Mouse (Mus musculus) gastrocnemius, adult 2 months (tissue): ENCODE data around the gene Pitpnm3. TPM values are rescaled to one million over a fixed set of nuclear protein-coding genes. Genes with fewer than 3 reads are reported as not detected.

Source experiments
- DNase-seq: peaks from one replicate; pipeline ENCODE4 v3.0.0; 2022
- H3K27ac ChIP-seq: fragments of 200-600 bp; 2 replicates; pipeline ENCODE4 v1.8.1; 2022; ENCODE audit warnings: mild to moderate bottlenecking
- H3K4me3 ChIP-seq: fragments of 200-600 bp; 2 replicates; pipeline ENCODE4 v1.8.1; 2022; ENCODE audit warnings: mild to moderate bottlenecking, moderate library complexity
- CTCF ChIP-seq: fragments of 200-600 bp; IDR thresholded peaks from 2 replicates; pipeline ENCODE4 v1.8.1; 2022; ENCODE audit warnings: antibody characterized with exemption, mild to moderate bottlenecking, moderate library complexity
- intact Hi-C: fragments of 180-260 bp; cut with DNase I; formaldehyde crosslinking; loops from one replicate; pipeline ENCODE4 v1.15.1; 2025
- total RNA-seq, 2 experiments: library from RNA; stranded (reverse); gene quantifications; 2 replicates each; pipeline ENCODE4 v1.2.3; 2021

The Pitpnm3 gene
- total RNA-seq, 2 experiments from 2014 or later, result 1.7 to 2.2 TPM

DNA sequence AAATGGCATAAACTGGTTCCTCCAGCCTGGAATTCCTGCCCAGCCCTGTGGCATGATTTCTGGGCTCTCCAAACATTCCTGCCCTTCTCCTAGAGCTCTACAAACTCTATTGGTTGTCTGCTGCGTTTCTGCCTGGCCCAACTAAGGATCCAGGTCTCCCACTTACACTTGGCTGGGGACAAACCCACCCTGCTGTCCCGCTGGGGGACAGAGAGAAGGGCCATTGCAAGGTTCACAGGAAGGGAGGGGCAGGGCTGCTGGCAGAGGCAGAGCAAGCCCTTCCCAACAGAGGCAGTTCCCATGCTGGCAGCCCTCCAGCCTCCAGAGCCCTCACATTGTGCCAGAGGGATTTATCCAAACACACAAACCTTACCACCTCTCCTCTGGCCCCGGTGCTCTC lies 3.3 kb downstream of the Pitpnm3 start:
- H3K4me3 ChIP-seq, result peak overlapping the region; percentile 27
- peak; percentile 79 for DNase-seq
- intact Hi-C loops, result no loop called here
- peak overlapping the region; percentile 88 for H3K27ac ChIP-seq
- TF ChIP-seq CTCF, result no peak

DNA sequence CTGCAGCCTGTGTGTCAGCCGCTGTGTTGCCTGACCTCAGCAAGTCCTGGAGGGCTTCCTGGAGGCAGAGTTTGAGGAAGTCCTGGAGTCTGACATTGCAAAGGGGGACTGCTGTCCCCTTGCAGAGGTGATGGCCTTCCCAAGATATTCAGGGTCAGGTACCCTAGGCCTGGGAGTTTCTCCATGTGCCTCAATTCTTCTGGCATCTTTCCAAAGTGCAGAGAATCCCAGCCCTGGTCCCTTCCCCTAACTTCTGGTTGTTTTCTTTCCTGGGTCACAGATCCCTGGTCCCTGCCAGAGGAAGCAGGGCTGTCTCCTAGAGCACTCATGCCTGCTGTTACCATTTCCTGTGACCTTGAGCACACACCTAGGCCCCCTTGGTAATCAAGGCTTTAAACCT lies 3.9 kb downstream of the Pitpnm3 start:
- DNase-seq, result no peak
- intact Hi-C loops, result no loop called here
- TF ChIP-seq CTCF, result no peak
- peak overlapping the region; percentile 88 for H3K27ac ChIP-seq
- H3K4me3 ChIP-seq, result no peak overlapping the region

DNA sequence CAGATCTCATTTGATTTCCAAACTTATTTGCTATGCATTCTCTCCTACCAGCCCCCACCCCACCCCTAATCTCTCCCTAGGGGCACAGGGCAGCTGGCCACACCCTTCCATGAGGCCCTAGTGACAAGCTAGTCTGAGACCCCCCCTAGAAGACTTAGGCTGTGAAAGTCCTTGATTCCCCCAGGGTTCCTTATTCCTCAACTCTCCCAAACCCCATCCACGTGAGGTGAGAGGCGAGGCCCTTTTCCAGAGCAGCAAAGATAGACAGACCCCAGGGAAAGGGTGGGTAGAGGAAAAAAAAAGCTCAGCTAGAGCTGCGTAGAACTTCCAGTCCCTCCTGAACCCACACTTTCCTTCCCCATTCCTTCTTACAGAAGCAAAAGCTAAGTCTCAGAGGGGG lies 4.7 kb downstream of the Pitpnm3 start:
- intact Hi-C loops, result no loop called here
- DNase-seq, result no peak
- TF ChIP-seq CTCF, result no peak
- Histone ChIP-seq H3K27ac (peak overlapping the region; percentile 88), H3K4me3 (no peak overlapping the region)

DNA sequence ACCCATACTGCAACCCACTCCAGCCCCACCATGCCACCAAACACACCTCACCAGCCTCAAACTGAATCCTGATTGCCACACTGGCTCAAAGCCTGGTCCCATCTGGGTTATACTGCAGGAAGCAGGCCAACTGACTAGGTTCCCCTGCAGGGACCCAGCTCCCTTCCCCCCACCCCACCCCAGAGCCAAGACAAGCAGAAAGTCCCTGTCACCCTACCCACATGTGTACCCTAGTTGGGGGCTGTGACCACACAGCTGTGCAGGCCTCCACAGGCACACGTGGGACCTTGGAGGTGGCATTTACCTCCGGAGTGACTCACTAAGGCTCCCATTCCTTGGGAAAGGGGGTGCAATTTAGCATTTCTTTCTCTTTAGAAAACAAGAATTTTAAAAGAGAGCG lies 5.1 kb downstream of the Pitpnm3 start:
- intact Hi-C loops, result no loop called here
- TF ChIP-seq CTCF, result no peak
- DNase-seq, result no peak
- Histone ChIP-seq H3K4me3 (peak overlapping the region; percentile 57), H3K27ac (peak overlapping the region; percentile 88)

DNA sequence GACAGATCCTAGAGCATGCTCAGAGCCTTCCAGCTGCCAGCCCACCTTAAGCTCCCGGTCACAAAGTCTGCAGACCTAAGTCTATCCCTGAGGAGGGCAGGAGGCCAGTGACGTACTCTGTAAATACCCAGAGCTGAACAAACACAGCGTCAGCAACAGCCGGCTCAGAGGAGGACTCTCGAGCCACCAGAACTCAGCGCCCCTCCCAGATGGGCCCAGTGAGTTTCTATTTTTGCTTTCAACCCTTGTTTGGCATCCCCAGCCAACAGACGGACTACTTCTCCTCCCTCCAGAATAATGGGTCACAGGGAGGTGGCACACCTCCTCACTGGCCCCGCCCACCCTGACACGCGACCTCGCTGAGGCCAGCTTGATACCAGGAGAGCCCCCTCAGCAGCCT lies 5.6 kb downstream of the Pitpnm3 start:
- intact Hi-C loops, result no loop called here

DNA sequence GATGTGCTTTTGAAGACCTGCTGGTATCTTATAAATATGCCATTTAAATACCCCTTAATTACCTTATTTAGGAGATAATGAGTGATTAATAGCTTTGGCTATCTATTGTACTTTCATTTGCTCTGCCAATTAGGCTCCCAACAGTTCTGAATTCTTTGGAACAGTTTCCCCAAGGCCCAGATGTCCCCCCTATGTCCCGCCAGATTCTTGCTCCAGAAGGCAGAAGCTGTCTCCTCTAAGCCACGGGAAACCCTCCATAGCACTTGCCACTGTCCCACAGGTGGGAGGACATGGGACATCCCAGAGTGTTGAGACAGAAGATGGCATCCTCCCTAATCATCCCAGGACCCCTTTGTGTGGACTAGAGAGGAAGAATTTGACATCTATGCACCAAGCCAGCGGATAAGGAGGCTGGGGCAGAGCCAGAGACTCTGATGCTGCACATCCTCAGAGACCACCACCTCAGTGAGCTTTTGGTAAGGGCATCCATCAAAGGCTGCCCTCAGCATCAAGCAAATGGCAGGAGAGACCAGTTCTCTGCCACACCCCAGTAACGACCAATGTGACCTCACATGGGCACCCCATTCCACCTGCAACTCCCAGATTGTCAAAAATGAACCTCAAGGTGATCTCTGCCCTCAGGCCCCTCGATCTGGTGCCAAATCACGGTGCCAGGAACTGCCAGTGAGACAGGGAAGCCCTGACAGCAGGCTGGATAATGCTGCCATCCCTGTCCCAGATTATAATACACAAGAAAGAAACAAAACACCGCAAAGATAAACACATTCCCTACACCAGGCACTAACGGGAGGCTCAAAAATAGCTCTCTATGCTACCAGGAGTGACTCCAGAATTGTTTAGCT lies 6.3 kb downstream of the Pitpnm3 start:
- TF ChIP-seq CTCF, result no peak
- peak overlapping the region; percentile 57 for H3K4me3 ChIP-seq

More for the DNA sequence above, 5.6 kb downstream of the Pitpnm3 start:
- DNase-seq, result peak; percentile 81
- H3K4me3 ChIP-seq, result peak overlapping the region; percentile 57
- no peak for TF ChIP-seq CTCF
- peak overlapping the region; percentile 88 for H3K27ac ChIP-seq

DNA sequence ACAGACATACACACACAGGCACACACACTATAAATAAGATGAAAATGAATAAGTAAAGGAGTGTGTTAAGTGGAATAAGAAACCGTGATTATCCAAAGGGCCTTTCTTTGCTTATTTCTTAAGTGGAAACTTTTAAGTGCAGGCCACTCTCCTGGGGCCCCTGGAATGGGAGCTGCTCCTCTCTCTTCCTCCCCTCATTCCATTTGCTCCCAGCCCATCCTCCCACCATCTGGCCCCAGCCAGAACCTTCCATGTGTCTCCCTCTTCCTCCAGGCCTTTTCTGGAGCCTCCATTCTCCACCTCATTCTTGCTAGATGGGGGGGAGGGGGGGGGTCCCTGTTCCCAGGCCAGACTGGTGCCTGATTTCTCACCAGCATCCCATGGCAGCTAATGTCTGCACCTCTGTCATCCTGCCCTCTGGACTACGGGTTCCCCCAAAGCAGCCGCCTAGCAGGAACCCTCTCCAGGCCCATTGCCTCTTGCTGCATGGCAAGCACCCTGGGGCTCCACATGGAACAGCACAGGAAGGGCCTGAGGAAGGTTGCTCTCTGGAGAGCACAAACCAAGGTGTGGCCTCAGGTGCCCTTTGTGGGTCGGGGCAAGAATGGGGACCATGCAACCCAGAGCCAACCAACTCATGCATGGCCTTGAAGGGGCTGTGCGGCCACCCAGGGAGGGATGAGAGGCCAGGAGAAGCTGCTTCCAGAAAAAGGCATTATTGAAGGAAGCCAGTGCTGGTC lies 8.0 kb downstream of the Pitpnm3 start:
- TF ChIP-seq CTCF, result no peak
- intact Hi-C loops, result loop anchor here (5.0 kb wide), 1 partner anchor 35 kb away; no protein-coding TSS in a partner anchor
- Histone ChIP-seq H3K4me3 (no peak overlapping the region), H3K27ac (no peak overlapping the region; the same call in 1 of the 2 replicates)
- DNase-seq, result no peak

More for the DNA sequence above, 6.3 kb downstream of the Pitpnm3 start:
- peak; percentile 44 for DNase-seq
- intact Hi-C loops, result loop anchor here (5.0 kb wide), 1 partner anchor 37 kb away; no protein-coding TSS in a partner anchor
- peak overlapping the region; percentile 88 for H3K27ac ChIP-seq

DNA sequence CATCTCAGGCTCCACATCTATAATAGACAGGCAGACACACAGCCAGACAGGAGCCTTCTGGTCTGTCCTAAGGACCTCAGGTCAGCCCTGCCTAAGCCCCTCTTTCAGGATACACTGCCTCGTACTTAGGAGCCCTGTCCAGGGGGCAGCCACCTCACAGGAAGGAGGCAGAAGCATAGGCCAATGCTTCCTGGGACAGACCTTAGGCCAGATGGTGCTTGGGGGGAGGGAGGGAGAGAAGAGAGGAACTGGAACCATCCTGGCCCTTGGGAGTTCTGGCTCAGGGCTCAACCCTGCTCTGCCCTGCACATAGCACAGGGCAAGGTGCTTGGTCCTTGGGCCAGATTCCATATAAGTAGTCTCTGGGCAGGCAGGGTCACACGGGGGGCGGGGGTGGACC lies 9.8 kb downstream of the Pitpnm3 start:
- intact Hi-C loops, result loop anchor here (5.0 kb wide), 1 partner anchor 33 kb away; no protein-coding TSS in a partner anchor
- no peak for TF ChIP-seq CTCF
- Histone ChIP-seq H3K27ac (no peak overlapping the region), H3K4me3 (no peak overlapping the region)
- no peak for DNase-seq

DNA sequence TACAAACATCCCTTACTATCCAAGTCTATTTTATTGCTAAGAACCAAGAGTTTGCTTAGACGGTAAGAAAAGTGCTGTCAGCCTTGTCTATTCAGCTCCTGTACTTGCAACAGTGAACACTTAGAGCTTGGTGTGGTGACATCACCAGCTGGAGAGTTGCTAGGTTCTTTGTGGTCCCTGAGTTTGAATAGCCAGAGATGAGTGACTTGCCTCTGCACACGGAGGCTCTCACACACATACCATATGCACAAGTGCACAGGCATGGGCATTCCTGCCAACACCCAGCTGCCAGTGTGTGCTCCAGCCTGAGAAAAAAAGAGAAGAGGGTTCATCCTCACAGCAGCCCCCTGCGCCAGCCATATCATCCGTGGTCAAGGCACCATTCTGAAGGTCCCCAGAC lies 12.0 kb downstream of the Pitpnm3 start:
- no peak for DNase-seq
- Histone ChIP-seq H3K27ac (no peak overlapping the region), H3K4me3 (no peak overlapping the region)
- no peak for TF ChIP-seq CTCF
- intact Hi-C loops, result no loop called here

DNA sequence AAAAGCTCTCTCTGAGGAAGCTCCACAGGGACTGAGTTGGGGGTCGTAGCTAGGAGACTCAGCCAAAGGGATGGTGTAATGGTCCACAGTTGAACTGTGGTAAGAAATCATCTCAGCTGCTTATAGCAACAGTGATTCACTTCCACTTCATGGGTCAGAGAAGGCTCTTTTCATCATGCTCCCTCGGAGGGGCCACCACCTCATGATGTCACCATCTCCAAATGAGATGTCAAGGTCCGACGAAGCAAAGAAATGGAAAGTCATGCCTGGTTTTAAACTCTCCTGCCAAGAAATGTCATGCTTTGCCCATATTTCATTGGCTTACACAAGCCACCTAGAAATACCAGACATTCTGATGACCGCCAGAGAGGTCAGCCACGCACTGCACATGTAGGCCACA lies 15.2 kb downstream of the Pitpnm3 start:
- no peak for TF ChIP-seq CTCF
- DNase-seq, result no peak
- Histone ChIP-seq H3K4me3 (no peak overlapping the region), H3K27ac (no peak overlapping the region)
- intact Hi-C loops, result no loop called here

DNA sequence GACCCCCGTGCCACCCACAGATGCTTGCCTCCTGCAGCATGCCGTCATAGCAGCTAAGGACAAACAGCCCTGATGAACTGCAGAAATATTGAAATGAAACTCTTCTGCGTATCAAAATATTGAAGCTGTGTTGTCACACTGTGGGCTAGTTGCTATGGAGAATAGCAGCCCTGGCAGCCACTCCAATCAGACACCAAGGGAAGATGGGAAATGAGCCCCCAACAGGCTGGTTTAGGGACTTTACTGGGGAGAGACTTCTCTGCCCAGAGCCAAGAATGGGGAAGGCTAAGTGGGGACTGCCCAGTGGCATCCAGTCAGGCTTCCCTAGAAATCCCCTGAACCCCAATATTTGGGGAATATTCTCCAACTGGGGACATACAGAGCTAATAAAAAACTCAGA lies 16.9 kb downstream of the Pitpnm3 start:
- TF ChIP-seq CTCF, result no peak
- Histone ChIP-seq H3K27ac (no peak overlapping the region), H3K4me3 (no peak overlapping the region)
- intact Hi-C loops, result no loop called here
- no peak for DNase-seq

DNA sequence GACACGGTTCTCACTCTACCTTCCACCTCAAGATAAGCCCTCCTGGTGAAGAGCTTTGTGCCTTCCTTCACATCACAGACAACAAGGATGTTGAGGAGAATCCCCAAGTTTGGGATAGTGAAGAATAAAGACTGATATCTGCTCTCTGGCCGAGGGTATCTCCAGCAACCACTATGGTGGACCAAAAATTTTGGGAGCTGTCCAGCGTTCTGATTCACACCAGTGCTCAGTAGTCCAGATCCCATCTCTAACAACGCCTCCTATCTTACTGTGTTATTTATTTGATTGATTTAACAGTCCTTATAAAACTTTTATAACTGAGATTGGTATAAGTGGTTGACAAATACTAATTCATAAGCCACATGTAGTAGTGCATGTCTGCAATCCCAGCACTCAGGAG lies 22.3 kb downstream of the Pitpnm3 start:
- TF ChIP-seq CTCF, result no peak
- DNase-seq, result no peak
- intact Hi-C loops, result no loop called here
- no peak overlapping the region for H3K4me3 ChIP-seq
- H3K27ac ChIP-seq, result no peak overlapping the region

DNA sequence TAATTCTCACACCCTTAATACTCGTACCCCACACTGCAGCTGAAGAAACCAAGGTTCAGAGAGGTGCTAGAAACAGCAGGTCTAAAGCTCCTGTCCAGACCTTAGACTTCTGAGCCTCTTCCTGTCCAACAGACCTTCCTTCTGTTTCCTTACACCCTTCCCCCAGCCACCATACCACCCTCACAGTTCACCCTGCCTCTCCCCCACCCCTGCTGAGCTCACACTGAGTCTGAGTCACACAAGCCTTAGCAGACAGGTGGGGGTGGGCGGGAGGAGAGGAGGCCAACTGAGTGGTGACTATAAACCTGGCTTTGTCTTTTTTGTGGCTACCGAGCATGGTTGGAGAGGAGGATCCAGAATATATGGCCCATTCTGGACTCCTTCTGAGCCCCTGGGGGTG lies 24.9 kb downstream of the Pitpnm3 start:
- no peak for TF ChIP-seq CTCF
- no peak for DNase-seq
- no peak overlapping the region for H3K27ac ChIP-seq
- intact Hi-C loops, result no loop called here
- H3K4me3 ChIP-seq, result no peak overlapping the region
